Mouse (Mus musculus) hindbrain, embryonic 13.5 days (tissue): Measurements from ENCODE around the gene Aspscr1. TPM values are rescaled to one million over a fixed set of nuclear protein-coding genes. Genes with fewer than 3 reads are reported as not detected.
A peak's percentile ranks its signal among the peaks of the same experiment; 100 is the strongest.

ENCODE experiments used
- ATAC-seq: fragments of 200-750 bp; cut with Nextera tagmentation; 2 replicates; pipeline ENCODE4 v1.8.0; 2017; ENCODE audit warnings: moderate TSS enrichment; ENCODE audit not compliant: low FRiP score
- H3K27ac ChIP-seq: fragments of 300-500 bp; sonication (generic); 2 replicates; pipeline ENCODE4 v1.5.1; 2015; ENCODE audit warnings: inconsistent platforms, mild to moderate bottlenecking, moderate library complexity
- H3K27me3 ChIP-seq: fragments of 300-500 bp; sonication (generic); 2 replicates; pipeline ENCODE4 v1.6.1; 2015; ENCODE audit warnings: mild to moderate bottlenecking, inconsistent platforms
- H3K36me3 ChIP-seq: fragments of 300-500 bp; sonication (generic); 2 replicates; pipeline ENCODE4 v1.6.1; 2015; ENCODE audit warnings: mild to moderate bottlenecking, inconsistent platforms
- H3K4me1 ChIP-seq: fragments of 300-500 bp; sonication (generic); replicated peaks from 2 replicates; pipeline ENCODE4 v1.6.1; 2015; ENCODE audit warnings: inconsistent platforms
- H3K4me2 ChIP-seq: fragments of 300-500 bp; sonication (generic); 2 replicates; pipeline ENCODE4 v1.6.1; 2015; ENCODE audit warnings: inconsistent platforms, mild to moderate bottlenecking, moderate library complexity
- H3K4me3 ChIP-seq: fragments of 300-500 bp; sonication (generic); 2 replicates; pipeline ENCODE4 v1.5.1; 2015; ENCODE audit warnings: mild to moderate bottlenecking, inconsistent platforms
- H3K9ac ChIP-seq: fragments of 300-500 bp; sonication (generic); 2 replicates; pipeline ENCODE4 v1.6.1; 2015; ENCODE audit warnings: mild to moderate bottlenecking, inconsistent platforms
- H3K9me3 ChIP-seq: fragments of 300-500 bp; sonication (generic); 2 replicates; pipeline ENCODE4 v1.6.1; 2016; ENCODE audit warnings: inconsistent platforms
- WGBS: fragments of 180-500 bp; shearing (Covaris S2); methylation state at CpG from one replicate; pipeline ENCODE4 v1.1.7; 2015; 5-methylcytosine and 5-hydroxymethylcytosine counted together
- polyA plus RNA-seq: library from polyadenylated mRNA; unstranded; fragments of >200 nt; fragmentation: Nextera tagmentation; extraction: Ambion mirVana; gene quantifications from 2 replicates; pipeline ENCODE4 v1.2.1, GENCODE M21; 2015

Gene Aspscr1
- polyA plus RNA-seq, 1 experiment from 2014 or later = 152 TPM

DNA sequence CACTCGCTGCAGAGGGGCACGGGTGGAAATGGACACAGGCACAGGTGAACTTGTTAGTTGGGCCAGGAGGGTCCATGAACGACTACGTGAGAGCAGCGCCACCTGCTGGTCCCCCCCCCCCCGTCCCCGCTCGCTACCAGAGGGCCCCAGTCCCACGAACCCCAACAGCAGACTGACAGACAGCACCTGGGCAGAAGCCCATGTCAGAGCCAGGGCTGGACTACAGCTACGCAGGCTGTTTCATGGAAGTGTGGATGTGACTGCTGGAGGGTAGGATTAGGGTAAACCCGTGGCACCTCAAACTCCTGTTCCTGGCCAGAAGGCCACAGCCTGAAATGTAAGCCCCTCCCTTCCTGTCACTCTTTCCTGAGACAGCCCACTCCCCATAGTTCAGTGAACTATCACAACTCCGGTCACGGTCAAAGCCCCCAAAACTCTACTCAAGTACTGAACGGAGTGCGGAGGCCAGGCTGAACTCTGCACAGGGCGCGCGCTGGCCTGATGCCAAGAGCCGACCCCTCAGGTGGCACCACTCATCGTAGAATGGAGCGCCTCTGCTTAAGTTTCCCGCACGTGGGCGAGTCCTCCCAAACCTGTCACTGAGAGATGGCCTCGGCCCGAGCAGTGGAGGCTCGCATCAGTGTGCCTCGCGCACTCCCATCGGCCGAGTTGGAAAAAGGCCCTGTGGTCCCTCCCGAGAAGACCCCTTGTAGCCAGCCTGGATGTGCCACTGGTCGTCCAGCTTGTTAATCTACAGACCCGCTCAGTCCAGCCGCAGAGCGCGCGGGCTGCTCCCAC, 40.2 kb downstream of the Aspscr1 start:
- peak overlapping the region; percentile 82 for H3K9ac ChIP-seq
- ATAC-seq = peak; percentile 66
- H3K4me3 ChIP-seq = peak overlapping the region; percentile 63
- no peaks in the 10 kb centered on the region for H3K9me3 ChIP-seq
- peaks cover 34% of the 10 kb centered on the region for H3K4me1 ChIP-seq
- WGBS = 1% methylated on average over 38 of the region's 38 CpGs
- peak overlapping the region; percentile 84 for H3K27ac ChIP-seq
- no peaks in the 10 kb centered on the region for H3K27me3 ChIP-seq
- H3K4me2 ChIP-seq = peak overlapping the region; percentile 99
- peaks cover 50% of the 10 kb centered on the region for H3K36me3 ChIP-seq

DNA sequence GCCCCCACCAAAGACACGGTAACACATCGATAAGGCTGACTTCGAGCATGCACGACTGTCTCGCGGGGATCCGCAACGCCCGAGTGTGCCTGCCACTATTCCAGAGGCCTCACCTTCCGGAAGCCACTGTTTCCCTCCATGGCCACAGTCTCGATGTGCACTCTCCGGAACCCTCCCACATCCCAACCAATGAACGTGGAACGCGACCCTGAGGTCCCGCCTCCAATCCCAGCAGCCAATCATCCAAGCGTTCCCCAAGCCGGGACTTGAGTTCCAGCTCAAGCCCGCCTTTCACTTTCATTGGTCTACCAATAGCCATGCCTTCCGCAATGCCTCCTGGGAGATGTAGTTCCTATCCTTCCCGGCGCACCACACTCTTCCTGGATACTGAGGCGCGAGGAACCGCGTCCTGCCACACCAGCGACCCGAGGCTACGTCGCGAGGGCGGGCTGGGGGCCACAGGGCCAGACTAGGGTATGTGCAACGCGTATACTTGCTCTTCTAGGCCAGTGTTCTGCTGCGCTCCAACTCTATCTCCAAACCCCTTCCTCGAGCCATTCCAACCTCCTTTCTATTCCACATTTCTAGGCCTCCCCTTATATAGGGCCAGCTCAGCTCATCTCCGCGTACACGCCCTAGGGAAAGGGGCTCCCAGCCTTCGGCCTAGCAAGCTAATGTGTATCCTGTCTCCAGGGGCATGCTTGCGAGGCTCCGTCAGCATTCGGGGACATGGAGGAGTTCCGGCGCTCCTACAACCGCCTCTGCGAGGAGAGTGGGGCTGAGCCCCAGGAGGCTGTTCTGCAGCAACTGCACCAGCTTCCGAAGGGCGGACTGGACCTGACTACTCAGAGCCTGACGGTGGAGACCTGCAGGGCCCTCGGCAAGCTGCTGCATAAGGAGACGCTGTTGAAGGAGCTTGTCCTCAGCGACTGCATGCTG, 41.1 kb downstream of the Aspscr1 start, which contains the start of the genes Cenpx and Lrrc45:
Gene Cenpx, minus strand, starts transcription at position 159 of the 939 bp plus-strand sequence.
Gene Lrrc45, plus strand, starts transcription at position 346 of the 939 bp plus-strand sequence.
- Histone ChIP-seq H3K9ac (peak within 1 kb of the TSS; percentile 86), H3K4me1 (peaks cover 34% of the 10 kb centered on the region), H3K27ac (peak within 1 kb of the TSS; percentile 84), H3K4me2 (peak within 1 kb of the TSS; percentile 99), H3K36me3 (peaks cover 55% of the 10 kb centered on the region), H3K4me3 (peak within 1 kb of the TSS; percentile 63), H3K27me3 (no peaks in the 10 kb centered on the region), H3K9me3 (no peaks in the 10 kb centered on the region)
- 2% methylated on average over 53 of the region's 53 CpGs for WGBS
- peak; percentile 97 for ATAC-seq

DNA sequence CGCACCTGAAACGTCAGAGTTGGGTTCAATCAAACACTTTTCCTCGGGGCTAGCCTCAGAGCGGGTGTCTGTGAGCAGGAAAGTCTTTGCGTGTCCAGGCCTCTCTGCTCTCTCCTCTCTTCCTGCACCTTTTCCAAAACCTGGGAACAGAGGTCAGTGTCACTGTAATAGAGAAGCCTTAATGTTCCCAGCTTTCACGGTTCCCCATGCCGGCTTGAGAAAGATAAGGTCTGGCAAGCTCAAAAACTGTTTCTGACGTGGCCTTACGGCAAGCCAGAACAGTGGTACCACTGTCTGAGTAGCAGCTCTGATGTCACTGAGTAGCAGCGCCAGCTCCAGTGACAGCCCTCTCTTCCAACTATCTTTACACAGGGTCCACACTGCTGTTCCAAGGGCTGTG, 41.8 kb downstream of the Aspscr1 start:
- 57% methylated on average over 10 of the region's 10 CpGs for WGBS
- no peak for ATAC-seq
- H3K4me3 ChIP-seq = peak overlapping the region; percentile 63
- peak overlapping the region; percentile 60 for H3K27ac ChIP-seq
- peaks cover 51% of the 10 kb centered on the region for H3K36me3 ChIP-seq
- peak overlapping the region; percentile 86 for H3K9ac ChIP-seq
- H3K4me1 ChIP-seq = peaks cover 34% of the 10 kb centered on the region
- no peaks in the 10 kb centered on the region for H3K9me3 ChIP-seq
- peak overlapping the region; percentile 99 for H3K4me2 ChIP-seq
- no peaks in the 10 kb centered on the region for H3K27me3 ChIP-seq

- Histone ChIP-seq H3K27ac (no peak overlapping the region), H3K9me3 (no peaks in the 10 kb centered on the region), H3K4me2 (peak overlapping the region; percentile 99; the same call in 1 of the 2 replicates), H3K9ac (peak overlapping the region; percentile 86; the same call in 1 of the 2 replicates), H3K36me3 (peaks cover 45% of the 10 kb centered on the region), H3K4me3 (peak overlapping the region; percentile 63; the same call in 1 of the 2 replicates), H3K4me1 (peaks cover 34% of the 10 kb centered on the region), H3K27me3 (no peaks in the 10 kb centered on the region)
- WGBS = 91% methylated on average over 9 of the region's 9 CpGs
- ATAC-seq = no peak
These were observed 42.4 kb downstream of the Aspscr1 start for GRCm38 (mm10) chr11:120715131-120715530.

DNA sequence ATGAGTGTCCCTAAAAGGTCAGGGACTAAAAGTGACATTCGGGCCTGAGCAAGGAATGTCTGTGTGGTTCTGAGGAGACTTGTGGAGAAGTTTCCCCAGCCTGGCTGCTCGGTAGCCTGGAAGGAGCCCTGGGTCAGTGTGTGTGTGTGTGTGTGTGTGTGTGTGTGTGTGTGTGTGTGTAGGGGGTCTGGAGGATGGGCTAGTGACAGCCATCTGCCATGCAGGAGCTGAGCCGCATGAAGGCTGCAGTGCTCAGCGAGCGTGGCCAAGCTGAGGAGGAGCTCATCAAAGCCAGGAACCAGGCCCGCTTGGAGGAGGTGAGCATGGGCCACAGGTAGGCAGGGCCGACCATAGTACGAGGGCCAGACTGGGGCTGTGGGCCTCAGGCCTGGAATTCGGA, 46.5 kb downstream of the Aspscr1 start:
- Histone ChIP-seq H3K4me2 (no peak overlapping the region), H3K36me3 (peaks cover 50% of the 10 kb centered on the region), H3K4me3 (no peak overlapping the region), H3K27me3 (peaks cover 17% of the 10 kb centered on the region; the same call in 1 of the 2 replicates), H3K9me3 (no peaks in the 10 kb centered on the region), H3K9ac (no peak overlapping the region), H3K27ac (no peak overlapping the region), H3K4me1 (peaks cover 45% of the 10 kb centered on the region)
- WGBS = 86% methylated on average over 9 of the region's 9 CpGs
- ATAC-seq = no peak

DNA sequence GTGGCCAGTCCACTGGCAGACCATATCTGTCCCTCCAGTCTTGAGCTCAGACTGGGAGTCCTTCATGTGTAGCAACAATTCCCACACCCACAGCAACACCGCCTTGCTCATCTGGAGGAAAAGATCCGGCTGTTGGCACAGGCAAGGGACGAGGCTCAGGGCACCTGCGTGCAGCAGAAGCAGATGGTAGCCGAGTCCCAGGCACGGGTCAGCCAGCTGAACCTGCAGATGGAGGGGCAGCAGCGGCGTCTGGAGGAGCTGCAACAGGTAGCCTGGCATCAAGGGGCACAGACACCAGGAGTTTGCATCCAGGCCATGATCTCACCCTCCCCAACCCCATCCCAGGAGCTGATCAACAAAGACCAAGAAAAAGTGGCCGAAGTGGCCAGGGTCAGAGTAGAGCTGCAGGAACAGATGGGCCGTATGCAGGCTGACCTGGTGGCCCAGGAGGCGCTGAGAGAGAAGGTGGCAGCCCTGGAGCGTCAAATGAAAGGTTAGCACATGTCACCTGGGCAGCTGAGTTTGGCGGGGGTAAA, 47.1 kb downstream of the Aspscr1 start:
- Histone ChIP-seq H3K4me2 (no peak overlapping the region; the same call in 1 of the 2 replicates), H3K27me3 (peaks cover 17% of the 10 kb centered on the region; the same call in 1 of the 2 replicates), H3K9ac (no peak overlapping the region), H3K9me3 (no peaks in the 10 kb centered on the region), H3K36me3 (peaks cover 50% of the 10 kb centered on the region), H3K27ac (no peak overlapping the region), H3K4me3 (no peak overlapping the region), H3K4me1 (peaks cover 38% of the 10 kb centered on the region)
- 90% methylated on average over 13 of the region's 13 CpGs for WGBS
- no peak for ATAC-seq

DNA sequence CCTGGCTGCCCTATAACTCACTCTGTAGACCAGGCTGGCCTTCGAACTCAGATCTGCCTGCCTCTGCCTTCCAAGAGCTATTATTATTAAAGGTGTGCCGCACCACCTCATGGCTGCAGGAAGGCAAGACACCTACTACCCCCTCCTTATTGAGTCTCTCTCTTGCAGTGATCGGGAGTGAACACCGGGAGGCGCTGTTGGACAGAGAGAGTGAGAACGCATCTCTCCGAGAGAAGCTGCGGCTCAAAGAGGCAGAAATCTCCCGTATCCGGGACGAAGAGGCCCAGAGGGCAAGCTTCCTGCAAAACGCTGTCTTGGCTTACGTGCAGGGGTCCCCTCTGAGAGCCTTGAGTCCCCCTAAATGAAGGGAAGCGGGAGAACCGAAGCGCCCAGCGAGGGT, 47.7 kb downstream of the Aspscr1 start:
- Histone ChIP-seq H3K27ac (peak overlapping the region; percentile 71), H3K9me3 (no peaks in the 10 kb centered on the region), H3K36me3 (peaks cover 52% of the 10 kb centered on the region), H3K4me1 (peaks cover 33% of the 10 kb centered on the region), H3K4me2 (peak overlapping the region; percentile 89), H3K9ac (peak overlapping the region; percentile 96), H3K4me3 (peak overlapping the region; percentile 67), H3K27me3 (peaks cover 19% of the 10 kb centered on the region)
- 0 out of 2 replicates have a peak, but pooled peaks have one; percentile 8 for ATAC-seq
- WGBS = 12% methylated on average over 17 of the region's 17 CpGs

GRCm38 (mm10) chr11:120721124-120722066, 48.6 kb downstream of the Aspscr1 start, which contains the start of gene Rac3:
TSS of gene Rac3 (plus strand) at chr11:120721470.
- H3K4me3 ChIP-seq = peak within 1 kb of the TSS; percentile 67
- peak within 1 kb of the TSS; percentile 71 for H3K27ac ChIP-seq
- peaks cover 47% of the 10 kb centered on the region for H3K36me3 ChIP-seq
- H3K9ac ChIP-seq = peak within 1 kb of the TSS; percentile 96
- H3K4me1 ChIP-seq = peaks cover 30% of the 10 kb centered on the region
- under 1% methylated on average over 89 of the region's 90 CpGs for WGBS
- H3K9me3 ChIP-seq = no peaks in the 10 kb centered on the region
- ATAC-seq = peak; percentile 84
- H3K27me3 ChIP-seq = peaks cover 29% of the 10 kb centered on the region
- H3K4me2 ChIP-seq = peak within 1 kb of the TSS; percentile 89

DNA sequence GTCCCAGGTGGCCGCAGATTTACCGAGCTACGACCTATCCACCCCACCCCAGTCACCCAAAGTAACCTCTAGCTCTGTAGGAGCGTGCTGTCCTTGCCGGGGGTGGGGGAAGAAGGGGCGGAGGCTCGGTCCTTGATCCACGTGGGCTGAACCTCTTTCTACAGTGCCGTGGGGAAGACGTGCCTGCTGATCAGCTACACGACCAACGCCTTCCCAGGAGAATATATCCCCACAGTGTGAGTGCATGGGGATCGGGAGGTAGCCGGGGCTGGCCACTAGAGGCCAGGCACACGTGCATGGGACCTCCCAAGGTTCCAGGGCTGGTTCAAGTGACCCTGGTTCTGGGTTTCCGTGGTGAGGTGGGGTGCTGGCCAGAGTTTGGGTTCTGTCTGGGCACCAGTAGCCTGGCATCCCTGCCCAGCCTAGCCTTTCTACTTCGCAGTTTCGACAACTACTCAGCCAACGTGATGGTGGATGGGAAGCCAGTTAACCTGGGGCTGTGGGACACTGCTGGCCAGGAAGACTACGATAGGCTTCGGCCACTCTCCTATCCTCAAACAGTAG, 49.4 kb downstream of the Aspscr1 start:
- Histone ChIP-seq H3K4me1 (peaks cover 37% of the 10 kb centered on the region), H3K27ac (peak overlapping the region; percentile 71), H3K4me2 (peak overlapping the region; percentile 89), H3K9ac (peak overlapping the region; percentile 96), H3K36me3 (peaks cover 42% of the 10 kb centered on the region), H3K4me3 (peak overlapping the region; percentile 67), H3K9me3 (no peaks in the 10 kb centered on the region), H3K27me3 (peaks cover 29% of the 10 kb centered on the region)
- no peak for ATAC-seq
- 22% methylated on average over 21 of the region's 21 CpGs for WGBS

- peaks cover 29% of the 10 kb centered on the region for H3K27me3 ChIP-seq
- no peak overlapping the region for H3K27ac ChIP-seq
- peaks cover 35% of the 10 kb centered on the region for H3K36me3 ChIP-seq
- peaks cover 39% of the 10 kb centered on the region for H3K4me1 ChIP-seq
- no peaks in the 10 kb centered on the region for H3K9me3 ChIP-seq
- WGBS = 92% methylated on average over 11 of the region's 11 CpGs
- H3K4me2 ChIP-seq = peak overlapping the region; percentile 89
- peak overlapping the region; percentile 67 for H3K4me3 ChIP-seq
- H3K9ac ChIP-seq = peak overlapping the region; percentile 96
- ATAC-seq = no peak
These were observed 50.1 kb downstream of the Aspscr1 start for GRCm38 (mm10) chr11:120722761-120723382.
